Mouse (Mus musculus): ENCODE data around the gene Map7d2.

DNA sequence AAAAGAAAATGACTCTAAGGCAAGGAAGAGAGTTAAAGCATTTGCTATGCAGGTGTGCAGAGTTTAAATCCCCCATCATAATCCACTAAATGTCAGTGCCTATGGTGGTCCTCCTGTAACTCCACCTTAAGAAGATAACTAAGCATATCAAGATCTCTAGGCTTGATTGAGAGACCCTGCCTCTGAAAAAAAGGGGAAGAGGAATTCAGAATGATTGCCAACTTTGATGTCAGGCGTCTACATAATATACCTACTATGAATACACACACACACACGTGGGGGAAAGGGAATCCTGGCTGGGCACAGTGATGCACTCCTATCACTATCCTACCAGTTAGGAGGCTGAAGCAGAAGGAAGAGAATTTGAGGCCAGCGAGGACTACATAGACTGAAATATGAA lies 23.1 kb upstream of the Map7d2 start:
- TF ChIP-seq POLR2A (IDR thresholded peaks at IDR 0.05; ENCODE audit: borderline replicate concordance, control insufficient read depth, low read depth, low read length), result no peak
- no peak for TF ChIP-seq CTCF (IDR thresholded peaks at IDR 0.05; ENCODE audit: control insufficient read depth, insufficient read depth, low read length)
